Mouse (Mus musculus): ENCODE measurements at regions not wholly inside any gene's neighbourhood (a gene's known extent, or its start where the extent isn't known, plus 50 kb on each side); places are given as distances from the start of the nearest gene placed in this dataset.

GRCm38 (mm10) chr11:84721150-84721549 is 98.2 kb downstream of the Mrm1 start:
- TF ChIP-seq ZMIZ1 (IDR thresholded peaks at IDR 0.05; ENCODE audit: low read depth, low read length) (no peak), GABPA (IDR thresholded peaks at IDR 0.05; ENCODE audit: insufficient replicate concordance, low read depth, low read length) (no peak), ZKSCAN1 (IDR thresholded peaks at IDR 0.05; ENCODE audit: borderline replicate concordance, low read depth, low read length) (no peak)

Measured in CH12.LX (cell line).